Mouse (Mus musculus) heart, adult 9 months (tissue): ENCODE data around the gene Ap3b2.
"Not testable (repeated sequence)": the region's sequence is repeated elsewhere in the genome, so short reads cannot be mapped to it uniquely, and the experiment has no call there.

Experiments used
- DNase-seq, 2 experiments: peaks; one replicate each; pipeline ENCODE4 v3.0.0; 2022; ENCODE audit warnings: low spot score in 2 of 2

Gene Ap3b2

DNA sequence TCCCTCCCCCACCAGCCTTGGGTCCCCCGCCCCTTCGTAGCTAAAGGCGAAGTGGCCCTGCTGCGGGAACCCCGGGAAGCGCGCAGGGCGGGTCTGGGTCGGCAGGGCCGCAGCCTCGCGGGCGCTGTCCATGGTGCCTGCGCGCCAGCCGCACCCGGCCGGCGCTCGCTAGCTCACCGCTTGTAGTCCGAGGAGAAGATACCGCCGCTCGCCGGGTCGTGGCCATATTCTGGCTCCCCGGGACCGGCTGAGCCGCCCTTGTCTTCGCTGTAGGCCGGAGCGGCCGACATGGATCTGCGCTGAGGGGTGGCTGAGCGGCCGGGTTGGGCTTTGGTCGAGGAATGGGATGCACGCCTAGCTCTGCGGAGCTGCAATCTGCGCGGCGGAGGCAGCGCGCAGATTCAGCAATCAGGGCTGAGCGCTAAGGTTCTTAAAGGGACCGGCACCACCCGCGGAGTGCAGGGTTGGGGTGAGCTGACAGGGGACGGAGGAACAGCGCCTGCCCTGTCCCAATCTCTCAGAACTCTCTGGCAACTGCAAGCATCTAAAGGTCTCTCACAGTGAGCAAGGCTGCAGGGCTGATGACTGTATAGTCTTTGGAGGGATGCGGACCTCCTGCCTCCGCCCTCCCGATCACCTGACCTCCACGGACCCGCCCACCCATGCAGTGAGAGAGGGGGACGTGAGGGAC lies at the start of gene Ap3b2:
Ap3b2 (minus strand) TSS at position 595 of the 691 bp plus-strand sequence.
- DNase-seq = peak in 1 of 2 experiments; percentile 18

DNA sequence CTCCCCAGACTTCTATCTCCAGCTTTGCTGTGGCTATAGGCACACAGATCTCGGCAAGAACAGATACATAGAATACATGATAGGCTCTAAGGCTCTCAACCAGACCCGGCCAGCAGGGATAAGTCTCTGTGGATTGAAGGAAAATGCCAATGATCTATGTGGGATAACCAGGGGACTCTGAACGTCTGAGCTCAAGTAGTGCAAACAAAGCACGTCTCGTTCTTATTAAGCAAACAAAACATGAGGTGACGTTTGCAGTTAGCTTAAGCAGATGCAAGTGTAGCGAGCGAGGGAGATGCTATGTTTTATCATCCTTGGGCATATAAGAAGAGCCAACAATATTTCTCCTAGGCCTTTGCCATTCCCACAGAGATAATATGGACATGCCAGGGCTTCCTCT lies 49.2 kb upstream of the Ap3b2 start:
- no peak for DNase-seq

- peak; percentile 57 to 77 for DNase-seq
Measured at GRCm38 (mm10) chr7:81541924-81542524, 48.3 kb upstream of the Ap3b2 start.

DNA sequence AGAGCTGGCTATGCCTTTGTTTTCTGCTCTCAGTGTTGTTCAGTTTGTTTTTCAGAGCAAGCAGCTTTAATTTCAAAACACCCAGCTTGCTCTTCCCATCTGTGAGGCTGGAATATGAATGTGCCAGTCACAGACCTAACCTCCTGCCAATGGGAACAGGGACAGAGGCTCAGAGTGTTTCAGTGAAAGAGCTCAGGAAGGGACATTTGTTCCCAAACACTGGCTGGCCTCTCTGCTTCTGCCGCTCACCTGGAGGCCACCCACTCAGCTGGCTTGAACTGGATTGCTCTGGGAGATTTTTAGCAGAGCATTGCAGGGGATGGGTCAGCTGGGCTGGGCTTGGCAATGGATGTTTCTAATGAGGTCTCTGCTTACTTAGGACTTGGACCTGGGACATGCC lies 47.3 kb upstream of the Ap3b2 start:
- no peak for DNase-seq

DNA sequence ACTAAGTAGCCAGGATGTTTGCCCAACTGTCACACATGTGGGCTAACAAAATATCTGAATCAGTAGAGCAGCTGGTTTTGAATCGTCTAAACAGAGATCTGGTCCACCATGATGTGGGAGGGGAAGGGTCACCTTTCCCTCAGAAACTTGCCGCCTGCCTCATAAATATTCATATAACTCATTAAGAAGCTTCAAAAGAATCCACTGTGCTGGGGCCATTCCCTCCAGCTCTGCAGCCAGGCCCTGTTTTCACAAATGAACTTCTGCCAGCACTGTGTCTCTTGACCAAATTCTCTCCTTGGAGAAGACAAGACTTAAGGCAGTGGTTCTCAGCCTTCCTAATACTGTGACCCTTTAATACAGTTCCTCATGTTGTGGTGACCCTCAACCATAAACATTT lies 45.8 kb upstream of the Ap3b2 start:
- DNase-seq = no peak

DNA sequence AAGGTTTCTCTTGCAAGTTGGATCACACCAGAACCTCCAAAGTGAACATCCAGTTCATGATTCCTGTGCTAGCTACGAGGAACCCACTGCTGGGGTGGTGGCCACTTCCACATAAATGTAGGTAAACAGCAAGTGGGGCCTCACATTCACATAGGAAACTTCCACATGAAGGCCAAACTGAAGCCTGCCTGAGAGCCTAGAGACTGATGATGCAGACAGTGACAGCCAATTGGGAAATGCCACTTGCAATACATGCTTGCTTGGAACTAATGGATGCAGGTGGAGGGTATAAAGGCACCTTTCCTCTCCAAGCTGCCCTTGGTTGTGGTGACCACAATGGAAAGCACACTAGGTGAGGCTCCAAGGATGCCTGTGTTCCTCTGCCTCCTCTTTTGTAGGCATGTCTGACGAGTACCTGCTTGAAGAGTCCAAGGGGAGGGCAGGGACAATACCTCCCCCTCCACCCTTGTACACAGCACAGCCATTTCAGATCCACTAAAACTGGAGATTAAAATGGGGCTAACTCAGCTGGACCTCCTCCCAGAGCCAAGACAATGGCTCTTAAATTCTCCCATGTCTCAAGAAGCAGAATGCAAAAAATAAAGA lies 44.4 kb upstream of the Ap3b2 start:
- no peak for DNase-seq

- DNase-seq = no peak
Measured at GRCm38 (mm10) chr7:81536478-81536877, 42.8 kb upstream of the Ap3b2 start.

DNA sequence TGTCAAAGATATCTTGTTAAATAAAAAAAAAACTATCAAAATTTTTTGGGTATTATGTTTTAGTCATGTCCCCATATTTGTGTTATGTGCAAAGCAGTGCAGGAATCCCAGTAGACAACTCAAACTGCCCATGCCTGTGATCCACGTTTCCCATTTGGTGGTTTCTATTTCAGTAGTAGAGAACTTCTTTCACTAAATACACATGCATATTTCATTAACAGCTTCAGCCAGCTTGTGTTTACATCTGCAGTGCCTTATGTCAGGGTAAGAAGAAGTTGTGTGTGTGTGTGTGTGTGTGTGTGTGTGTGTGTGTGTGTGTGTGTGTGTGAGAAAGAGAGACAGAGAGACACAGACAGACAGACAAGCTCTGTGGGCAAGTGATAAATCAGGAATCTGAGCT lies 37.7 kb upstream of the Ap3b2 start:
- no peak for DNase-seq

DNA sequence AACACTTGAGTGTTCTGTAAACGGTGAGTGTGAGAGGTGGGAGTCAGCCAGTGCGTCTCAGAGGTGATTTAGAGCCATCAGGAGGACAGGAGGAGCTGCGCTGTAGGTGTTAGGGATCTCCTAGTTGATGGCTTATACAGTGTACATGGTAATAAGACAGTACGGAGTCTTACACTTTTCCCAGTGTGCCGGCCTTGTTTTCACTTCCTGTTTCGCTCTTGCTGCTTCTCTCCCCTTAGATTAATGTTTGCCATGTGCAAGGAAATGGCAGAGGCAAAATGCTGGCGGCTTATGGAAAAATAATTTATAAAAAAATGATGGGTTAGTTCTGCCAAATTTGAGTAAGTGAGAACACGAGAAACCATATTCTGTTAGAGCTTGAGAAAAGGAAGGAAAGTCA lies 35.2 kb upstream of the Ap3b2 start:
- DNase-seq = no peak

GRCm38 (mm10) chr7:81523663-81524017 lies 29.9 kb upstream of the Ap3b2 start:
- DNase-seq = no peak

DNA sequence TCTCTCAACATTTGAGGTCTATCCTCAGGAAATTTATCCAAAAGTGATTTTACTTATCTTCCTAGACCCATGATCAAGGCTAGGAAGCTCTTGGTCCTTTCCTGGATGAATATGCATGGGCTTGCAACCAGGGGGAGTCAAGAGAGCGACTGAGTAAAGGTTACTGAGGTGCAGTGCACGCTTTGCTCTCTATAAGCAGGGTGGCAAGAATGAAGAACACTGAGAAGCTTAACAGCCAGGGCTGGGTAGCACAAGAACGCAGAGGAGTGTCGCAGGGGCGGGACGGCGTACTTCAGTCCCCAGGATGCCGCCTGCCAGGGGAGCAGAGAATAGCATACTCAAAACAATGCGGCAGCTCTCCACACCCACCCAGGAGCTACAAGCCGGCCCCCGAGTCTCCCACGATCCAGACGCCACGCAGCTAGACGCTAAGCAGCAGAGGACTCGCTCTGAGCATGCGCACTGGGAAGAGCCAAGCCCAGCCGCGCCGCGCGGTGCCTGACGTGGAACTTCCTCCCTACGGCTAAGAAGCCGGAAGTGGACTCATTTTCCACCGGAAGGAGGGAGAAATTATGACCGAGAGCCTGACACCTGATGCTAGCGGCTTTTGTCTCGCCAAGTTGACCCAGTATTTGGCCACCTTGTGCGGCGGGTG lies 29.4 kb upstream of the Ap3b2 start:
- DNase-seq = peak; percentile 86 to 87

- DNase-seq = no peak
Measured at GRCm38 (mm10) chr7:81516154-81517030, 22.7 kb upstream of the Ap3b2 start.

- no peak for DNase-seq
Measured at GRCm38 (mm10) chr7:81514906-81515590, 21.3 kb upstream of the Ap3b2 start.

DNA sequence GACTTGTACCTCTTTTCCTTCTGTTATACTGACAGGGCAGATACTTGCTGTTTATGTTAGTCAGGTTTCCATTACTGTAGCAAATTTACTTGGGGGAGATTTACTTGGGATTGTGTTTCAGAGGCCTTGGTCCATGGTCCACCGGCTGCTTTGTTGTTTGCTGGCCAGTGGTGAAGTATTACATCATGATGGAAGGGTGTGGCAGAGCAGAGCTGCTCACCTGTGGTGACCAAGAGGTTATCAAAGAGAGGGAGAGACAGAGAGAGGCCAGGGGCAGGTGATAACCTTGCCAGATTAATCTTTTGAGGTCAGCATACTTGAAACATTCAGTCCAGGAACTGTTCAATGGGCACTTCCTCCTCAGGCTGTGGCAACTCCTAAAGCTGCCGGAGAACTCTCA lies 7.3 kb upstream of the Ap3b2 start:
- DNase-seq = no peak

- no peak for DNase-seq
Measured at GRCm38 (mm10) chr7:81498181-81498580, 4.5 kb upstream of the Ap3b2 start, which contains the start of gene BC048679. TSS of gene BC048679 (minus strand) at chr7:81498281.

DNA sequence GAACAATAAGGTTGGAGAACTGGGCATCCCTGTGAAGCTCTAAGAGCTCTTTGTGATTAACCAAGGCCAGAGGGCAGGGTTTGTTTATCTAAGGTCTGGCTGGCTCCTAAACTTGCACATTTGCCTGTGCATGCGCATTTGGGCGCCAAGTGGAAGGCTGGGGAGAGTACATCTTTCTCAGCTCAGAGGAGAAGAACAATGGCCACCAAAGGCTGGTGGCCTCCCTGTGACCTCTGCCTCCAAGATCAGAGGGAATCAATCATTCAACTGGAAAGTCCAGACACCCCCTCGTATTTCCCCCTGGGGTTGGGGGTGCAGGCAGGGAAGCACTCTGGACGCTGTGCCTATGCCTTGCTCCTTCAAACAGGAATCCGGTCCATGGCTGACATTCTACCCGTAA lies 3.4 kb upstream of the Ap3b2 start:
- no peak for DNase-seq

GRCm38 (mm10) chr7:81492628-81493027 lies 1.1 kb downstream of the Ap3b2 start:
- no peak for DNase-seq

DNA sequence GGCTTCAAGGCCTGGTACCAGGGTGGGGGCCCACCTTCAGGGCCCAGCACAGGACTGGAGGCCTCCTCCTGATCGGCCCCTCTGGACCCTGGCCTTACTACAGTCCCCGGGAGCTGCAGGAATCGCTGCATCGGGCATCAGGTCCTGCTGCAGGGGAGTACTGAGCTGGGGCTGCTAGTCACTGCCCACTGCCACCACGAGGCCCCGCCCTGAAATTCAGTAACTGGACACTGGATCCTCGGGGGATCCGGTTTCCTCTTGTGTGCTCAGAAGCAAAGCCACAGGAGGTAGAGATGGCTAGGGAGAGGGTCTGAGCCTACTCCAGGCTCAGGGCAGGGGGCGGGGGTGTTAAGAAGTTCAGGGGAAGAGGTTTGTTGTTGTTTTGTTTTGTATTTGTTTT lies 4.1 kb downstream of the Ap3b2 start:
- DNase-seq = no peak

- no peak for DNase-seq
Measured at GRCm38 (mm10) chr7:81480800-81481199, 12.9 kb downstream of the Ap3b2 start.

DNA sequence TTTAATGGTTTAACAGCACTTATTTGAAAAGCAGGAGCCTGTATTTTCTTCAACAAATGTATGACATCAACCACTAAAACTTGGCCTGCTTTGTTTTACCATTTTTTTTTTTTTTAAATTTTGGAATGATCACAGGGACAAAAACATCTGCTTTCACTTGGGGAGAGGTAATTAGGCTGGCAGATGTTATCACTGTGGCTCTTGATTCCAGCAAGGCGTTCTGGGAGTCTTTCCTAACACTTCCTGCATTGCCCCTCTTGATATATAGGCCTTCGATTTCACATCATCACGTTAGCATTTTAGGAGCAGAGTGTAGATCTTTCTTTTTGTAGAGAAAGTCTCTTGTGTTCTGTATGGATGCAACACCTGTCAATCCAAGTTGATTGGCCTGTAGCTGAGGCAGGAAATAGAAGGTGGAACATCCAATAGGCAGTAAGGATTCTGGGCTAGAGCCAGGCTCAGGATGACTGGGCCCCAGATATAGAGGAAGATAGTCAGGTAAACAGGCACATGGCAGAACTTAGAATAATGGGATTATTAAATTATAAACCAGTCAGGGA lies 14.1 kb downstream of the Ap3b2 start:
- no peak for DNase-seq

GRCm38 (mm10) chr7:81478261-81478660 lies 15.5 kb downstream of the Ap3b2 start:
- not testable (repeated sequence) for DNase-seq
